Mouse (Mus musculus): Measurements from ENCODE around the gene Dpysl4. TPM values are rescaled to one million over a fixed set of nuclear protein-coding genes. Genes with fewer than 3 reads are reported as not detected.

Dpysl4 gene
- polyA plus RNA-seq, 1 experiment from 2014 or later: 4.8 TPM

GRCm38 (mm10) chr7:139093124-139093523 is 7.3 kb downstream of the Dpysl4 start:
- no peak for ATAC-seq (ENCODE audit: low FRiP score, low TSS enrichment)
- Histone ChIP-seq H3K36me3 (ENCODE audit: control insufficient read depth, insufficient read depth, low read length) (no peaks in the 10 kb centered on the region; the same call in 1 of the 2 replicates), H3K9me3 (ENCODE audit: control insufficient read depth, low read length) (no peaks in the 10 kb centered on the region), H3K27ac (replicated peaks) (no peak overlapping the region), H3K27me3 (ENCODE audit: control insufficient read depth, insufficient read depth, low read length) (no peaks in the 10 kb centered on the region), H3K4me2 (replicated peaks; ENCODE audit: low read depth) (no peak overlapping the region), H3K4me1 (replicated peaks; ENCODE audit: control insufficient read depth, insufficient read depth) (no peaks in the 10 kb centered on the region), H3K4me3 (ENCODE audit: low read depth, low read length) (no peak overlapping the region), H3K9ac (ENCODE audit: low read length) (no peak overlapping the region)
- WGBS: 82% methylated on average over 5 of the region's 5 CpGs
- DNase-seq (ENCODE audit: low spot score): no peak
- TF ChIP-seq CTCF (IDR thresholded peaks at IDR 0.05; ENCODE audit: low read depth): no peak
- TF ChIP-seq EP300 (optimal IDR thresholded peaks at IDR 0.05): no peak

- H3K4me2 ChIP-seq (replicated peaks; ENCODE audit: low read depth): no peak overlapping the region
- no peaks in the 10 kb centered on the region for H3K27me3 ChIP-seq (ENCODE audit: control insufficient read depth, insufficient read depth, low read length)
- H3K27ac ChIP-seq (replicated peaks): no peak overlapping the region
- no peak overlapping the region for H3K4me3 ChIP-seq (ENCODE audit: low read depth, low read length)
- H3K9ac ChIP-seq (ENCODE audit: low read length): no peak overlapping the region
- DNase-seq (ENCODE audit: low spot score) (no peak), ATAC-seq (ENCODE audit: low FRiP score, low TSS enrichment) (no peak)
- TF ChIP-seq EP300 (optimal IDR thresholded peaks at IDR 0.05) (no peak), CTCF (IDR thresholded peaks at IDR 0.05; ENCODE audit: low read depth) (no peak)
- no peaks in the 10 kb centered on the region for H3K4me1 ChIP-seq (replicated peaks; ENCODE audit: control insufficient read depth, insufficient read depth)
- H3K36me3 ChIP-seq (ENCODE audit: control insufficient read depth, insufficient read depth, low read length): no peaks in the 10 kb centered on the region; the same call in 1 of the 2 replicates
- H3K9me3 ChIP-seq (ENCODE audit: control insufficient read depth, low read length): no peaks in the 10 kb centered on the region
- WGBS: 81% methylated on average over 7 of the region's 7 CpGs
Observed at GRCm38 (mm10) chr7:139093781-139094180, 8.0 kb downstream of the Dpysl4 start.

- no peaks in the 10 kb centered on the region; the same call in 1 of the 2 replicates for H3K36me3 ChIP-seq (ENCODE audit: control insufficient read depth, insufficient read depth, low read length)
- TF ChIP-seq EP300 (optimal IDR thresholded peaks at IDR 0.05): no peak
- TF ChIP-seq CTCF (IDR thresholded peaks at IDR 0.05; ENCODE audit: low read depth): no peak
- ATAC-seq (ENCODE audit: low FRiP score, low TSS enrichment): no peak
- H3K27me3 ChIP-seq (ENCODE audit: control insufficient read depth, insufficient read depth, low read length): no peaks in the 10 kb centered on the region
- no peak for DNase-seq (ENCODE audit: low spot score)
- no peaks in the 10 kb centered on the region for H3K4me1 ChIP-seq (replicated peaks; ENCODE audit: control insufficient read depth, insufficient read depth)
- no peak overlapping the region for H3K4me3 ChIP-seq (ENCODE audit: low read depth, low read length)
- WGBS: 78% methylated on average over 6 of the region's 6 CpGs
- no peak overlapping the region for H3K4me2 ChIP-seq (replicated peaks; ENCODE audit: low read depth)
- no peak overlapping the region for H3K9ac ChIP-seq (ENCODE audit: low read length)
- H3K9me3 ChIP-seq (ENCODE audit: control insufficient read depth, low read length): no peaks in the 10 kb centered on the region
- no peak overlapping the region for H3K27ac ChIP-seq (replicated peaks)
Observed at GRCm38 (mm10) chr7:139094761-139095160, 9.0 kb downstream of the Dpysl4 start.

- no peak overlapping the region for H3K9ac ChIP-seq (ENCODE audit: low read length)
- no peaks in the 10 kb centered on the region; the same call in 1 of the 2 replicates for H3K36me3 ChIP-seq (ENCODE audit: control insufficient read depth, insufficient read depth, low read length)
- no peak for DNase-seq (ENCODE audit: low spot score)
- no peaks in the 10 kb centered on the region for H3K4me1 ChIP-seq (replicated peaks; ENCODE audit: control insufficient read depth, insufficient read depth)
- ATAC-seq (ENCODE audit: low FRiP score, low TSS enrichment): no peak
- H3K4me3 ChIP-seq (ENCODE audit: low read depth, low read length): no peak overlapping the region
- H3K4me2 ChIP-seq (replicated peaks; ENCODE audit: low read depth): no peak overlapping the region
- H3K27me3 ChIP-seq (ENCODE audit: control insufficient read depth, insufficient read depth, low read length): no peaks in the 10 kb centered on the region
- 84% methylated on average over 7 of the region's 7 CpGs for WGBS
- no peak overlapping the region for H3K27ac ChIP-seq (replicated peaks)
- TF ChIP-seq EP300 (optimal IDR thresholded peaks at IDR 0.05) (no peak), CTCF (IDR thresholded peaks at IDR 0.05; ENCODE audit: low read depth) (no peak)
- no peaks in the 10 kb centered on the region for H3K9me3 ChIP-seq (ENCODE audit: control insufficient read depth, low read length)
Observed at GRCm38 (mm10) chr7:139095282-139095681, 9.5 kb downstream of the Dpysl4 start.

- H3K27me3 ChIP-seq (ENCODE audit: control insufficient read depth, insufficient read depth, low read length): no peaks in the 10 kb centered on the region
- no peak for ATAC-seq (ENCODE audit: low FRiP score, low TSS enrichment)
- TF ChIP-seq CTCF (IDR thresholded peaks at IDR 0.05; ENCODE audit: low read depth) (no peak), EP300 (optimal IDR thresholded peaks at IDR 0.05) (no peak)
- WGBS: 90% methylated on average over 6 of the region's 6 CpGs
- no peak overlapping the region for H3K27ac ChIP-seq (replicated peaks)
- H3K36me3 ChIP-seq (ENCODE audit: control insufficient read depth, insufficient read depth, low read length): no peaks in the 10 kb centered on the region; the same call in 1 of the 2 replicates
- no peaks in the 10 kb centered on the region for H3K9me3 ChIP-seq (ENCODE audit: control insufficient read depth, low read length)
- no peak overlapping the region for H3K9ac ChIP-seq (ENCODE audit: low read length)
- H3K4me3 ChIP-seq (ENCODE audit: low read depth, low read length): no peak overlapping the region
- DNase-seq (ENCODE audit: low spot score): no peak
- no peak overlapping the region for H3K4me2 ChIP-seq (replicated peaks; ENCODE audit: low read depth)
- no peaks in the 10 kb centered on the region for H3K4me1 ChIP-seq (replicated peaks; ENCODE audit: control insufficient read depth, insufficient read depth)
Observed at GRCm38 (mm10) chr7:139096399-139096798, 10.6 kb downstream of the Dpysl4 start.

GRCm38 (mm10) chr7:139100531-139101095 is 14.8 kb downstream of the Dpysl4 start:
- TF ChIP-seq CTCF (IDR thresholded peaks at IDR 0.05; ENCODE audit: low read depth) (no peak), EP300 (optimal IDR thresholded peaks at IDR 0.05) (no peak)
- Histone ChIP-seq H3K36me3 (ENCODE audit: control insufficient read depth, insufficient read depth, low read length) (no peaks in the 10 kb centered on the region; the same call in 1 of the 2 replicates), H3K4me2 (replicated peaks; ENCODE audit: low read depth) (no peak overlapping the region), H3K9me3 (ENCODE audit: control insufficient read depth, low read length) (no peaks in the 10 kb centered on the region), H3K27ac (replicated peaks) (no peak overlapping the region), H3K9ac (ENCODE audit: low read length) (no peak overlapping the region), H3K4me1 (replicated peaks; ENCODE audit: control insufficient read depth, insufficient read depth) (no peaks in the 10 kb centered on the region), H3K4me3 (ENCODE audit: low read depth, low read length) (no peak overlapping the region), H3K27me3 (ENCODE audit: control insufficient read depth, insufficient read depth, low read length) (no peaks in the 10 kb centered on the region)
- ATAC-seq (ENCODE audit: low FRiP score, low TSS enrichment) (no peak), DNase-seq (ENCODE audit: low spot score) (no peak)
- 63% methylated on average over 12 of the region's 12 CpGs for WGBS

All from stomach, postnatal 0 days (tissue).